Mouse (Mus musculus): ENCODE measurements at regions not wholly inside any gene's neighbourhood (a gene's known extent, or its start where the extent isn't known, plus 50 kb on each side); places are given as distances from the start of the nearest gene placed in this dataset.

DNA sequence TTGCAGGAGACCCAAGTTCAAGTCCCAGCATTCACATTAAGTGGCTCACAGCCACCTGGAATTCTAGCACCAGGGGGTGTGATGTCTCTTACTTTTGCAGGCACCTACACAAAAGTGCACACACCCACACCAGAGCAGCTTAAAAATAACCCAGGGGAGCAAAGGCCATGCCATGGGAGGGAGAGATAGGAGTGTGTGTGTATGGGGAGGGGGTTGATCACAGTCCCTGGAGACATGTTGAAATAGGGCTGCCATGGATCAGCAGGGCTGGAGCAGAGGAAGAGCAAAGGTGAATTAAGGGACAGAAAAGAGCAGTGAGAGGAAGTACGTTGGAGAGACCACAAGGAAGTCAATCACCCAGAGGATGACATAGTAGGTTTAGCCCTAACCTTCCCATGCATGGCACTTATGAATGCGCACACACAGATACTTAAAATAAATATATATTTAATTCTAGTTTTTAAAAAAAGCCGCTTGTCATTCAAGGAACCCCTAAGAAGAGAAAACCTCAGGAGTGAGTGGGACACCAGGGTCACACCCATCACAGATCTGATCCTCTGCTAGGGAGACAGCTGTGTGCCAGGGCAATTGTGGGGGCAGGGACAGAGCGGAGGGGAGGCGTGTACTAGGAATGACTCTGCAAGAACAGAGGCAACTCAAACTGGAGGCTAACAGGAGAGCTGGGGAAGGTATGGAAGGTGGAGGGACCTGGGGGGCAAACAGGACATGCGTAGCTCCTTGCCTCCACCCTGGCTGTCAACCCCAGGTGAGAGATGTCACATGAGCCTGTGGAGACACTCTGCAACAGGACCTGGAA lies 189.5 kb upstream of the Rybp start:
- no peak for DNase-seq (ENCODE audit: low spot score in 2 of 2)

- DNase-seq (ENCODE audit: low spot score in 2 of 2) = no peak
Measured at GRCm38 (mm10) chr6:100475341-100475955, 188.2 kb upstream of the Rybp start.

DNA sequence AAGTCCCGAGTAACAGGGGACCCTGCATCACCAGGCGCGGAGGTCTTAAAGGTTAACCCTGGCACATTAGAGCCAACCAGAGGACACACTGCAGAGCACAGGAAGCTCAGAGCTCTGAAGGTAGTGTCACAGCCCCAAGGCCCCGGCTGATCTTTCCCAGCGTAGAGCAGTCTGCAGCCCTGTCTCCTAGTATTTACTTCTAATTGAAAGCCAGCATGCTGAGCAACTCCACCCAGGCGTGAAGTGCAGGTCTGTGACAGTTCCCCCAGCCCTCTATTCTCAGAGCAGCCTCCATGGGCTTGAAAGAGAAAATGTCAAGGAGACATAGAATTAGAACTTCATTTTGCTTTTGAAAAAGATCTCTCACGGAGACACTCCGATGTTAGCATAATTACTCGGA lies 187.0 kb upstream of the Rybp start:
- no peak for DNase-seq (ENCODE audit: low spot score in 2 of 2)

- DNase-seq (ENCODE audit: low spot score in 2 of 2) = no peak
Measured at GRCm38 (mm10) chr6:100470071-100470470, 182.8 kb upstream of the Rybp start.

- no peak for DNase-seq (ENCODE audit: low spot score in 2 of 2)
Measured at GRCm38 (mm10) chr6:100462757-100463156, 175.5 kb upstream of the Rybp start.

DNA sequence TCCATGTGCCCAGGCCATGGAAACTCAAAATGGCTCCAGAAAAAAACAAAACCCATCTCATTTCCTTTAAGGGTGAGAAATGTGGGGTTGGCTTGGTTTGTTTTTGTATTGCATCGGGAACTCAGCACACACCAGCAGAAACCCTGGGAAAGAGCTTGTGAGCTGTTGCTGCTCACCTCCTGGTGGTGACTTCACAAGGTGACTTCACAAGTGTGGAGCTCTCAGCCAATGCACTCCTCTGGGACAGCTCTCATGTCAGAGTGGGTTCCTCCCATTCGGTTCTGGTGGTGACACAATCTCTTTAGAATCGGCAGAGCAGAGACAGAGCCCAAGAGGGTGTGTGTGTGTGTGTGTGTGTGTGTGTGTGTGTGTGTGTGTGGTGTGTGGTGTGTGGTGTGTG lies 166.1 kb upstream of the Rybp start:
- DNase-seq (ENCODE audit: low spot score in 2 of 2) = no peak

GRCm38 (mm10) chr6:100452097-100453002 lies 165.1 kb upstream of the Rybp start:
- DNase-seq (ENCODE audit: low spot score in 2 of 2) = no peak

- DNase-seq (ENCODE audit: low spot score in 2 of 2) = no peak
Measured at GRCm38 (mm10) chr6:100450108-100450507, 162.8 kb upstream of the Rybp start.

GRCm38 (mm10) chr6:100449087-100449486 lies 161.8 kb upstream of the Rybp start:
- DNase-seq (ENCODE audit: low spot score in 2 of 2) = no peak

DNA sequence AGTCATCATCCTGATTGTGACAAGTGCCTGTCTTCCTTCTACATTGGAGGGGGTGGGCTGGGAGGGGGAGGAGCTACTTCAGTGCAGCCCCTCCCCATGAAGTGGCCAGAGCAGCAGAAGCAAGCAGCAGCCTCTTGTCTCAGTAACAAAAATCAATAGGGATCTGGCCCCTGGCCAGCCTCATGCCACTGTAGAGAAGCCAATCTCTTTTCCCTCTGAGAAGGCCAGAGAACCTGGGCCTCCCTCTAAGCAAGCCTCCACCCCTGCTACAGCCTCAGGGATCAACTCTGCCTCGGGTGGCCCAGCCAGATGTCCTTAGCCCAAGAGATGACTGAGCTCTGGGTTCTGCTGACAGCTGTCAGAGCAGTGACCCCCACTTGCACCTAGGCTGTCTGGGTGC lies 159.9 kb upstream of the Rybp start:
- DNase-seq (ENCODE audit: low spot score in 2 of 2) = no peak

- DNase-seq (ENCODE audit: low spot score in 2 of 2) = no peak
Measured at GRCm38 (mm10) chr6:100446804-100447203, 159.5 kb upstream of the Rybp start.

- DNase-seq (ENCODE audit: low spot score in 2 of 2) = no peak
Measured at GRCm38 (mm10) chr6:100439071-100439737, 151.9 kb upstream of the Rybp start.

- peak in 1 of 2 experiments; percentile 29 for DNase-seq (ENCODE audit: low spot score in 2 of 2)
Measured at GRCm38 (mm10) chr6:100438511-100438991, 151.3 kb upstream of the Rybp start.

DNA sequence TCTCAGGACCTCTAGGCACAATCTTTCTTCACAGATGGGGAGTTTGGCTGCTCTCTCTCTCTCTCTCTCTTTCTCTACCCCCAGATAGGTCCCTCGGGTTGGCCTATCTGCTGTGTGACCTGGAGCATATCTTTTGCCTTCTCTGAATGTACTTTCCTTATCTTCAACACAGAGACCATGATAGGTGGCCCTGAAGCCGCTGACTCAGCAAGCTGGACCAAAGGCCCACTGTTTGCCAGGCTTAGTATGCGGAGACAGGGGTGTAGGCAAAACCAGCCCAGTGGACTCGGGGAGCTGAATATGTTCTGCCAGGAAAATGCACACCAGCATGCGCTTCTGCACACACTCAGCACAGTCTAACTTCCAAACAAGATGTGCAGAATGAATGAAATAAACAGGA lies 150.7 kb upstream of the Rybp start:
- no peak for DNase-seq (ENCODE audit: low spot score in 2 of 2)

- DNase-seq (ENCODE audit: low spot score in 2 of 2) = no peak
Measured at GRCm38 (mm10) chr6:100436507-100436906, 149.2 kb upstream of the Rybp start.

DNA sequence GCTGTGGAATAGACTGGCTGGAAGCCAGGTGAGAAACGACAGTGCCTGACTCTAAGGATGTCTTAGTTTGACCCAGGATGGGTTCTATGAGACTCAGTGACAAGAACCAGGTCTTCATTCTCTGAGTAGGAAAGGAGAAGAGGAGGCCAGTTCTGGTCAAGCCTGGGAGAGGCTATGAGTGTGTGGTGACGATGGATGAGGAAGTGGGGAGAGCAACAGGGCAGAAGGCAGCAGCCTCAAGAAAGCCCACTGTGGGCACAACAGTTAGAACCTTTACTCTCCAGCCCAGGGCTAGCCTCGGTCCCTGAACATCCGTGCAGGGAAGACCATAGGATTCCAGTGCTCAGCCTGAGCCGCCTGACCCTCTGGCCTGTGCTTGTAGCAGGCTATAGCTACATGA lies 147.9 kb upstream of the Rybp start:
- DNase-seq (ENCODE audit: low spot score in 2 of 2) = no peak

DNA sequence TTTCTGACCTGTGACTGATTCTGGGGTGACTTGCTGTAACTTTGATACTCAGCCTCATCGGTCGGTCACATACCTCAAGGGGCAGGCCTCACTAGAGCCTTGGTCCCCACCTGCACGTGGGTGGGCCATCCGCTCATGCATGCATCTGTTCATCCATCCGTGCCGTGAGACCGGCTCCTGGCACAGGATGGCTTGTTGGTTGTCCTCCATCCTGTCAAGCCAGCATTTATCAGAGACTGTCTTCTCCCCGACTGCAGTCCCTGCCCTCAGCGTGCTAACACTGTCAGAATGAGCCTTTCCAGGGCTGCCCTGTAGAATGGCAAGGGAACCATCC lies 146.2 kb upstream of the Rybp start:
- no peak for DNase-seq (ENCODE audit: low spot score in 2 of 2)

DNA sequence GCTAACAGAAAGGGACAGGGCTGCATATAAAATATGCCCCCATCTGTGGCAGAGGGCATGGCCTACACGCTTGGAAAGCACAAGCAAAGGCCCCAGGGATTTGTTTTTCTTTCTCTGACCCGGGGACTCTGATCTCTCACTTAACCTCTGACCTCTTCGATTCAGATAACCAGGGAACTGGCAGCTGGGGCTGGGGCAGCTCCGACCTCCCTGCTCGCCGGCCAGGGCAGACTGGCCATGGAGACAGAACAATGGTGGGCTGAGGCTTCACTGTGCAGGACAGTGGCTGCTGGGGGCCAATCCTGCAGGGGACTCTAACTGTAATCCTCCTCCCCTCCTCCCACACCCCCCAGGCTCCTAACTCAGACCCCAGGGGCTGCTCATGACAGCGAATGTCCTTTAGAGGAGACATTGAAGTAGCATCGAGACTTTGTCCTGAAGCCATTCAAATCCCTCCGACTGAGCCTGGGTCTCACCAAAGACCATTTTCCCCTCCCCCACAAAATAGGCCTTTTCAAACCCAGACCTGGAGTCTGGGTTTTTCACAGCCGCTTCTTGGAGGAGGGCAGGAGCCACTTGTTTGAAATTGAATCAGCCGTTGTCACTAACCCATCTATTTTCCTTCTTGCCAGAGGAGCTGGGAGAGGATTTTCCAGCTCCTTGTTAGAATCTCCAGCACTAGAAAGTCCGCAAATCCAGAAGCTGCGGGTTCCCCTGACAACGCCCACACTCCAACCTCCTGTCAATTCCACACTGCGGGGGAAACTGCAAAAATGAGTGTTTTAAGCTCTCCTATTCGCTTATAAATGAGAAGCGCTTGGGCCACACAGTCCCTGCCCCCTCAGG lies 145.6 kb upstream of the Rybp start:
- DNase-seq (ENCODE audit: low spot score in 2 of 2) = no peak

- DNase-seq (ENCODE audit: low spot score in 2 of 2) = no peak
Measured at GRCm38 (mm10) chr6:100430286-100430685, 143.0 kb upstream of the Rybp start.

DNA sequence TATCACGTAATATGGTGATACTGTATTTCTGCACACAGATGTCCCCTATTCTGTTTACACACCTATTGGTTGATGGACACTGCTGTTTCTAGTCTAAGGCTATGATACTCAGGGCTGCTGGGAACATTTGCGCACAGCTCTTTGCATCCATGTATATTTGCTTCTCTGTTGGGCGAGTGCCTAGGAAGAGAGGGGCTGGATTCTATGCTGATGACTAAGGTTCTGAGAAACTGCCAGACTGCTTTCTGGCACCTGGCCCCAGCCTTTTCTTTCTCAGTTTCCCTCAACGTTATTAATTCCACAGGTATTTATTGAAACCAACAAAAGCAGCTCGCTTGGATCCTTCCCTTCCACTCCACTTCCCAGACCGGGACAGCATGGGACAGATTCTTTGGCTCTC lies 142.2 kb upstream of the Rybp start:
- no peak for DNase-seq (ENCODE audit: low spot score in 2 of 2)

Measured in adrenal gland, adult 18-20 months (tissue).